Mouse (Mus musculus): ENCODE measurements around the gene Gdpd2. TPM values are rescaled to one million over a fixed set of nuclear protein-coding genes. Genes with fewer than 3 reads are reported as not detected.

Gene Gdpd2
- total and polyA plus RNA-seq, 3 experiments = not detected

DNA sequence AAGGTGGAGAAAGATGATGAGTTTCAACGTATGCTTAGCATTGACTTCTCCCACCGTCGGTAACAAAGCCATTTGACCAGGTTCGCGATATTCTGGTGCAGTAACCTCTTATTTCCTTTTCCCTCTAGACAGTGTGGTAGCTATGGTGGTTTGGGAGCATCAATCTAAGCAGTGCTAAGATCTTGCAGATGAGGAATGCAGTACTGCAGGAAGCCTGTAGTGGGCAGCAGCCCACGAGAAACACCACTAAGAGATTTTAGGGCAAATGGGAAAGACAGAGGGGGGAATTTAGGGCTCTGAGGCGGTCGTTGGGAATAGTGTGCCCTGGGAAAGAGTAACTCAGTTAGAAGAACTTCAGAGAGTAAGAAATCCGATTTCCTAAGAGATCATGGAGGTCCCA lies 46.8 kb downstream of the Gdpd2 start:
- Histone ChIP-seq H3K4me3 (ENCODE audit: control insufficient read depth in 1 of 2, insufficient read depth in 1 of 2, low read depth in 2 of 2, low read length in 2 of 2) (no peak overlapping the region), H3K27me3 (ENCODE audit: control insufficient read depth in 1 of 2, insufficient read depth in 2 of 2, low read length in 2 of 2) (no peaks in the 10 kb centered on the region), H3K4me1 (ENCODE audit: control insufficient read depth in 1 of 2, insufficient read depth in 2 of 2, low read length in 2 of 2) (no peaks in the 10 kb centered on the region; a peak in 1 of 4 replicates), H3K36me3 (ENCODE audit: control insufficient read depth in 1 of 2, insufficient read depth in 2 of 2, low read length in 2 of 2) (no peaks in the 10 kb centered on the region), H3K79me2 (ENCODE audit: control insufficient read depth, insufficient read depth, low read length, poor library complexity) (no peaks in the 10 kb centered on the region; the same call in 1 of the 2 replicates), H3K9ac (ENCODE audit: control insufficient read depth, low read depth, low read length, poor library complexity, severe bottlenecking) (no peak overlapping the region), H3K9me3 (replicated peaks; ENCODE audit: insufficient read depth, low read length) (no peaks in the 10 kb centered on the region), H3K27ac (ENCODE audit: control insufficient read depth, low read depth, low read length) (no peak overlapping the region)
- DNase-seq (ENCODE audit: low read depth, low spot score) = peak; percentile 50
- peak; percentile 46 for TF ChIP-seq SMC3 (IDR thresholded peaks at IDR 0.05; ENCODE audit: low read depth, low read length)
- peak; percentile 47 to 75 (median 60) for TF ChIP-seq CTCF (IDR thresholded peaks at IDR 0.05 in 2 of 3, conservative IDR thresholded peaks at IDR 0.05 in 1 of 3; ENCODE audit: control insufficient read depth in 1 of 3, insufficient read depth in 1 of 3, low read depth in 2 of 3, low read length in 3 of 3, poor library complexity in 1 of 3, severe bottlenecking in 1 of 3)
- TF ChIP-seq MXI1 (IDR thresholded peaks at IDR 0.05; ENCODE audit: low read depth, low read length) = no peak
- peak; percentile 50 for TF ChIP-seq RAD21 (IDR thresholded peaks at IDR 0.05; ENCODE audit: low read depth, low read length)

DNA sequence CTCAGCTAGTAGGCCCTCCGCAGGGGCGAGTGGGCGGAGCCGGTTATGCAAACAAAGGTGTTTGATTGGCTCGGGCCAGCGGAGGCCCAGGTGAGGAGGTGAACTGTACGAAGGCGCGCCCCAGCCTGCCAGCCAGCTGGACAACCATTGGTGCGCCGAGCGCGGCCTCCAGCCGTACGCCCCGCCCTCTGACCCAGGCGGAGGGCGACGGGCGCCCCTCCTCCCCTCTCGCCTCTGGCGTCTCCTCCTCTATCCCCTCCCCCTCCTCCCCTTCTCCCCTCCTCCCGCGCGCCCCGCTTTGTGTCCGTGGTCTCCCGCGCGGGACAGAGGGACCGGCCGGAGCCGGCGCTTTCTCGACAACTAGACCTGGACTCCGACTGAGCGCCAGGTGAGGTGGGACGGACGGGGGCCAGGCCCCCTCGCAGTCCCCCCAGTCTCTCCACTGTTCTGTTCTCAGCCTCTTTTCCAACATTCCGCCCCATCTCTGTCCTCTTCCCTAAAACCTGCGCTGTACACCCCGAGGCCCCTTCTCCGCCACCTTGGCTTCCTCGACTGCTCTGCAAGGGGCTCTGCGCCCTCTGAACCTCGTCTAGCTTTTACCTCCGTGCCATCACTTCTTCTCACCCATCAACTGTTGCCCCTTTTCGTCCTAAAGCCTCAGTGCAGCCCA lies 47.4 kb downstream of the Gdpd2 start:
- H3K9me3 ChIP-seq (replicated peaks; ENCODE audit: insufficient read depth, low read length) = no peaks in the 10 kb centered on the region
- no peaks in the 10 kb centered on the region for H3K36me3 ChIP-seq (ENCODE audit: control insufficient read depth in 1 of 2, insufficient read depth in 2 of 2, low read length in 2 of 2)
- DNase-seq (ENCODE audit: low read depth, low spot score) = no peak
- no peaks in the 10 kb centered on the region; the same call in 1 of the 2 replicates for H3K79me2 ChIP-seq (ENCODE audit: control insufficient read depth, insufficient read depth, low read length, poor library complexity)
- H3K4me1 ChIP-seq (ENCODE audit: control insufficient read depth in 1 of 2, insufficient read depth in 2 of 2, low read length in 2 of 2) = no peaks in the 10 kb centered on the region; a peak in 1 of 4 replicates
- no peak overlapping the region for H3K4me3 ChIP-seq (ENCODE audit: control insufficient read depth in 1 of 2, insufficient read depth in 1 of 2, low read depth in 2 of 2, low read length in 2 of 2)
- H3K27me3 ChIP-seq (ENCODE audit: control insufficient read depth in 1 of 2, insufficient read depth in 2 of 2, low read length in 2 of 2) = no peaks in the 10 kb centered on the region
- TF ChIP-seq KAT2A (conservative IDR thresholded peaks at IDR 0.05; ENCODE audit: low read depth, low read length) (no peak), TCF12 (IDR thresholded peaks at IDR 0.05; ENCODE audit: low read depth, low read length) (no peak), RAD21 (IDR thresholded peaks at IDR 0.05; ENCODE audit: low read depth, low read length) (no peak), MEF2A (IDR thresholded peaks at IDR 0.05; ENCODE audit: extremely low read depth, insufficient replicate concordance, low read depth, low read length, poor library complexity, severe bottlenecking) (no peak), GATA1 (IDR thresholded peaks at IDR 0.05; ENCODE audit: low read depth, low read length) (no peak), ETS1 (IDR thresholded peaks at IDR 0.05; ENCODE audit: low read depth, low read length) (no peak), ZNF384 (IDR thresholded peaks at IDR 0.05; ENCODE audit: low read depth, low read length) (no peak), HCFC1 (IDR thresholded peaks at IDR 0.05; ENCODE audit: low read depth, low read length) (no peak), CHD1 (IDR thresholded peaks at IDR 0.05; ENCODE audit: low read depth, low read length) (no peak), ZMIZ1 (IDR thresholded peaks at IDR 0.05; ENCODE audit: low read depth, low read length) (no peak), POLR2AphosphoS2 (IDR thresholded peaks at IDR 0.05; ENCODE audit: low read length) (no peak), SMC3 (IDR thresholded peaks at IDR 0.05; ENCODE audit: low read depth, low read length) (no peak), NRF1 (IDR thresholded peaks at IDR 0.05; ENCODE audit: insufficient read depth, low read depth, low read length, poor library complexity, severe bottlenecking) (no peak), CHD2 (IDR thresholded peaks at IDR 0.05; ENCODE audit: low read length) (no peak), JUND (IDR thresholded peaks at IDR 0.05; ENCODE audit: low read depth, low read length) (no peak), MYB (IDR thresholded peaks at IDR 0.05; ENCODE audit: low read depth, low read length) (no peak), RCOR1 (IDR thresholded peaks at IDR 0.05; ENCODE audit: low read depth, low read length) (no peak), MXI1 (IDR thresholded peaks at IDR 0.05; ENCODE audit: low read depth, low read length) (no peak)
- no peak overlapping the region for H3K27ac ChIP-seq (ENCODE audit: control insufficient read depth, low read depth, low read length)
- no peak overlapping the region for H3K9ac ChIP-seq (ENCODE audit: control insufficient read depth, low read depth, low read length, poor library complexity, severe bottlenecking)
